Mouse (Mus musculus) liver, embryonic 14.5 days (tissue): ENCODE results near the gene Olfr1396.
"Not testable (repeated sequence)": the region's sequence is repeated elsewhere in the genome, so short reads cannot be mapped to it uniquely, and the experiment has no call there.

Experiments used
- CTCF ChIP-seq: IDR thresholded peaks from 2 replicates; pipeline ENCODE4 v1.5.1; 2016; ENCODE audit warnings: antibody characterized with exemption, low read depth, control low read depth
- EP300 ChIP-seq: IDR thresholded peaks from 2 replicates; pipeline ENCODE4 v1.6.1; 2016; ENCODE audit warnings: antibody characterized with exemption, low read depth

DNA sequence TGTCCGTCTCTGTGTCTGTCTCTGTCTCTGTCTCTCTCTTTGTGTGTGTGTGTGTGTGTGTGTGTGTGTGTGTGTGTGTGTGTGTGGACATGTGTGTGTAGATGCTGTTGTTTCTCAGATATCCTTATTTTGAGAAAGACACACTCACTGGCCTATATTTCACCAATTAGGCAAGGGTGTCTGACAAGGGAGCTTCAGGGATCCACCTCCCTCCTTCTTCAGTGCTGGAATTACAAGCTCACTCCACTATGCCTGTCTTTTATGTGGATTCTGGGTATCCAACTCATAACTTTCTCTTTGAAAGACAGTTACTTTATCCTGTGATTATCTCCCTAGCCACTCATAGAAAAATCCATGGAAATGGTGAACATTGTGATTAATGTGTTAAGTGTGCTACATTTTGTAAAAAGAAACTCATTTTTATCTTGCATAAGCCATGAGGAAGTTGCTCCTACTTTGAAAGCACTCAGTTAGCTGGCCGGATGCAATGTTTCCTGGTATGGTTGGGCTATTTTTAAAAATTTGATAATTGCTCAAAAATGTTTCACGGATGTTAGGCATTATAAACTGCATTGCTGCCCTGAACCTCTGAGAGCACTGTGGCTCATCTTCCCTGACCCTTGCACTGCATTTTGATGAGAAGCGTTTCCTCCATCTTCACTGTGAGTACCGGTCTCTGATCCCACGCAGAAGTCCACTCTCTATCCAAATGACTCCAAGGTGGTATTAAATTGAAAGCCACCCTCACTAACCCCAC is 38.5 kb downstream of the Olfr1396 start, which contains the start of gene Ifi47:
- TF ChIP-seq CTCF, EP300: not testable (repeated sequence)
